Mouse (Mus musculus) bone marrow, adult 2 months (tissue): ENCODE data around the gene Pdxp. TPM values are rescaled to one million over a fixed set of nuclear protein-coding genes. Genes with fewer than 3 reads are reported as not detected.
"Not testable (repeated sequence)": the region's sequence is repeated elsewhere in the genome, so short reads cannot be mapped to it uniquely, and the experiment has no call there.

ENCODE experiments used
- H3K27ac ChIP-seq: fragments of 200-500 bp; 2 replicates; pipeline ENCODE4 v1.5.1; 2012; ENCODE audit warnings: low read depth, mild to moderate bottlenecking, control low read depth, inconsistent platforms, low read length; ENCODE audit not compliant: control insufficient read depth, poor library complexity, insufficient read depth
- H3K4me1 ChIP-seq: fragments of 200-500 bp; 2 replicates; pipeline ENCODE4 v1.6.1; 2011; ENCODE audit warnings: low read length; ENCODE audit not compliant: control insufficient read depth, insufficient read depth
- H3K4me3 ChIP-seq: fragments of 200-500 bp; replicated peaks from 2 replicates; pipeline ENCODE3; 2011; ENCODE audit warnings: mild to moderate bottlenecking, low read depth, low read length, control low read depth; ENCODE audit not compliant: control insufficient read depth
- CTCF ChIP-seq: fragments of 200-500 bp; IDR thresholded peaks from 2 replicates; pipeline ENCODE4 v1.5.1; 2011; ENCODE audit warnings: low read length, control low read depth; ENCODE audit not compliant: control insufficient read depth, insufficient read depth
- POLR2A ChIP-seq: fragments of 200-500 bp; IDR thresholded peaks from 2 replicates; pipeline ENCODE4 v1.6.1; 2011; ENCODE audit warnings: low read depth, mild to moderate bottlenecking, control low read depth, low read length, borderline replicate concordance; ENCODE audit not compliant: control insufficient read depth
- WGBS: fragments of 180-500 bp; shearing (Covaris S2); methylation state at CpG from one replicate; pipeline ENCODE4 v1.1.7; 2018; 5-methylcytosine and 5-hydroxymethylcytosine counted together
- polyA plus RNA-seq: library from polyadenylated mRNA; stranded (reverse); fragments of >200 nt; gene quantifications from 2 replicates; pipeline ENCODE4 v1.2.4, GENCODE M21; 2011; ENCODE audit warnings: low replicate concordance; ENCODE audit not compliant: missing spikeins, insufficient read depth, insufficient read length

Gene Pdxp
- polyA plus RNA-seq, 1 experiment = 8.0 TPM

GRCm38 (mm10) chr15:78876258-78876696 lies 37.4 kb upstream of the Pdxp start:
- no peaks in the 10 kb centered on the region; the same call in 1 of the 2 replicates for H3K4me1 ChIP-seq
- H3K4me3 ChIP-seq = peak overlapping the region; percentile 56
- peak overlapping the region; percentile 98; the same call in 1 of the 2 replicates for H3K27ac ChIP-seq
- TF ChIP-seq CTCF = peak; percentile 55; the same call in 1 of the 2 replicates
- peak; percentile 25; the same call in 1 of the 2 replicates for TF ChIP-seq POLR2A
- 1% methylated on average over 17 of the region's 17 CpGs for WGBS

- TF ChIP-seq CTCF (no peak; the same call in 1 of the 2 replicates), POLR2A (peak; percentile 53; the same call in 1 of the 2 replicates)
- WGBS = under 1% methylated on average over 82 of the region's 95 CpGs
- Histone ChIP-seq H3K4me1 (no peaks in the 10 kb centered on the region; the same call in 1 of the 2 replicates), H3K4me3 (peak within 1 kb of the TSS; percentile 56), H3K27ac (peak within 1 kb of the TSS; percentile 98)
Measured at GRCm38 (mm10) chr15:78876991-78877809, 36.5 kb upstream of the Pdxp start, which contains the start of gene Gga1. Gene Gga1, plus strand, starts transcription at chr15:78877190.

GRCm38 (mm10) chr15:78877810-78878390 lies 35.8 kb upstream of the Pdxp start:
- peak overlapping the region; percentile 98 for H3K27ac ChIP-seq
- 0% methylated on average over 17 of the region's 17 CpGs for WGBS
- TF ChIP-seq CTCF (no peak), POLR2A (no peak)
- peak overlapping the region; percentile 56 for H3K4me3 ChIP-seq
- no peaks in the 10 kb centered on the region; the same call in 1 of the 2 replicates for H3K4me1 ChIP-seq

- H3K27ac ChIP-seq = peak overlapping the region; percentile 59
- not testable (repeated sequence) for H3K4me3 ChIP-seq, H3K4me1 ChIP-seq
- WGBS = 8% methylated on average over 7 of the region's 7 CpGs
Measured at GRCm38 (mm10) chr15:78878792-78879516, 34.8 kb upstream of the Pdxp start.

GRCm38 (mm10) chr15:78880432-78880831 lies 33.3 kb upstream of the Pdxp start:
- no peak for TF ChIP-seq POLR2A
- no peak for TF ChIP-seq CTCF
- H3K4me1 ChIP-seq = no peaks in the 10 kb centered on the region; the same call in 1 of the 2 replicates
- no peak overlapping the region for H3K27ac ChIP-seq
- WGBS = 92% methylated on average over 8 of the region's 8 CpGs
- no peak overlapping the region for H3K4me3 ChIP-seq

GRCm38 (mm10) chr15:78881828-78882227 lies 31.9 kb upstream of the Pdxp start:
- WGBS = 82% methylated on average over 3 of the region's 3 CpGs
- no peak overlapping the region for H3K27ac ChIP-seq
- H3K4me1 ChIP-seq = no peaks in the 10 kb centered on the region
- TF ChIP-seq POLR2A = no peak
- peak; percentile 12; the same call in 1 of the 2 replicates for TF ChIP-seq CTCF
- H3K4me3 ChIP-seq = no peak overlapping the region

- Histone ChIP-seq H3K27ac (no peak overlapping the region), H3K4me1 (no peaks in the 10 kb centered on the region; the same call in 1 of the 2 replicates), H3K4me3 (no peak overlapping the region)
- no peak for TF ChIP-seq CTCF
- no peak for TF ChIP-seq POLR2A
- 65% methylated on average over 13 of the region's 13 CpGs for WGBS
Measured at GRCm38 (mm10) chr15:78889401-78889853, 24.3 kb upstream of the Pdxp start.

- H3K4me1 ChIP-seq = peaks cover 14% of the 10 kb centered on the region
- no peak for TF ChIP-seq CTCF
- no peak for TF ChIP-seq POLR2A
- no peak overlapping the region for H3K4me3 ChIP-seq
- WGBS = 84% methylated on average over 7 of the region's 7 CpGs
- H3K27ac ChIP-seq = no peak overlapping the region
Measured at GRCm38 (mm10) chr15:78892440-78892839, 21.3 kb upstream of the Pdxp start.
